Mouse (Mus musculus): ENCODE results near the gene Bdkrb1. TPM values are rescaled to one million over a fixed set of nuclear protein-coding genes. Genes with fewer than 3 reads are reported as not detected.

The Bdkrb1 gene
- polyA plus RNA-seq, 1 experiment from 2014 or later = not detected

DNA sequence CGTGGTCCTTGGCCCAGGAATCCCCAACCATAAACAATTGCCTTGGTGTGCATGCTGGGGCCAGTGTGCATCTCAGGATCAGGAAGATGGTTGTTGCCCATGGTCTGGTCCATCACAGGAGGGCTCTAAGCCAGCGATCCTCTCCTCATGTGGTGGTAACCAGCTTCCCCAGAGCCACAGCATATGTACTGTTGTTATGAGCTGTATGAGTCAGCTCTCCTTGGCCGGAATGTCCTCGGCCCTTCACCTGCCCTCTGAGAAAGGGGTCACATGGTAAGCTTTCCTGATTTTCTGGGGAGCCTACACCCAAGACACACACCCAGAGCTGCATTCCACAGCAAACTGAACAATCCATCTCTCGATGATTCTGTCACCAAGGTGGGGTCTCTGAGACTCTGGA lies 37.7 kb upstream of the Bdkrb1 start:
- Histone ChIP-seq H3K4me3 (replicated peaks; ENCODE audit: low read length) (no peak overlapping the region), H3K4me1 (replicated peaks; ENCODE audit: control insufficient read depth, insufficient read depth, low read length) (peaks cover 18% of the 10 kb centered on the region), H3K27me3 (replicated peaks; ENCODE audit: control insufficient read depth, insufficient read depth, low read length) (peaks cover 24% of the 10 kb centered on the region), H3K4me2 (ENCODE audit: low read length) (no peak overlapping the region), H3K9ac (replicated peaks; ENCODE audit: low read depth, low read length) (no peak overlapping the region), H3K9me3 (ENCODE audit: control insufficient read depth, low read length) (peaks cover 4% of the 10 kb centered on the region; the same call in 1 of the 2 replicates), H3K36me3 (ENCODE audit: control insufficient read depth, insufficient read depth) (no peaks in the 10 kb centered on the region), H3K27ac (ENCODE audit: low read length) (no peak overlapping the region)
- 87% methylated on average over 5 of the region's 5 CpGs for WGBS
- no peak for ATAC-seq

DNA sequence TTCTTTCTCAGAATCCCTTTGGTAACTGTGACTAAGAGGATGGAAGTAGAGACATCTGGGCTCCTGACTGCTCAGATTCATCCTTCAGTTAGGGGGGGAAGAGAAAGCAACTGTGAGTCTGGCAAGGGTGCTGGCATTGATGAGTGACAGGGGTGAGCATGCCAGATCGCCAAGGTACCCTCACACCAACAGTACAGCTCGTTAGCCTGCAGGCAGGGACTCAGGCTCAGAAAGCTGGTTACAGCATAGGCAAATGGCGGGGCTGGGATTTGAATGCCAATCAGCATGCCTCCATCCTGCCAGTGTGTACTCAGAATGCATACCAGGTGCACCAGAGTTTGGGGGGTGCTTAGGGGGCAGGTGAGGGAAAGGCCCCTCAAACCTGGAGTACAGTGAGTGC lies 31.0 kb upstream of the Bdkrb1 start:
- no peaks in the 10 kb centered on the region for H3K36me3 ChIP-seq (ENCODE audit: control insufficient read depth, insufficient read depth)
- no peak overlapping the region for H3K9ac ChIP-seq (replicated peaks; ENCODE audit: low read depth, low read length)
- no peak for ATAC-seq
- H3K27ac ChIP-seq (ENCODE audit: low read length) = no peak overlapping the region
- no peak overlapping the region for H3K4me2 ChIP-seq (ENCODE audit: low read length)
- no peaks in the 10 kb centered on the region for H3K27me3 ChIP-seq (replicated peaks; ENCODE audit: control insufficient read depth, insufficient read depth, low read length)
- peaks cover 2% of the 10 kb centered on the region; the same call in 1 of the 2 replicates for H3K9me3 ChIP-seq (ENCODE audit: control insufficient read depth, low read length)
- 36% methylated on average over 3 of the region's 3 CpGs for WGBS
- no peak overlapping the region for H3K4me3 ChIP-seq (replicated peaks; ENCODE audit: low read length)
- no peaks in the 10 kb centered on the region; the same call in 1 of the 2 replicates for H3K4me1 ChIP-seq (replicated peaks; ENCODE audit: control insufficient read depth, insufficient read depth, low read length)

DNA sequence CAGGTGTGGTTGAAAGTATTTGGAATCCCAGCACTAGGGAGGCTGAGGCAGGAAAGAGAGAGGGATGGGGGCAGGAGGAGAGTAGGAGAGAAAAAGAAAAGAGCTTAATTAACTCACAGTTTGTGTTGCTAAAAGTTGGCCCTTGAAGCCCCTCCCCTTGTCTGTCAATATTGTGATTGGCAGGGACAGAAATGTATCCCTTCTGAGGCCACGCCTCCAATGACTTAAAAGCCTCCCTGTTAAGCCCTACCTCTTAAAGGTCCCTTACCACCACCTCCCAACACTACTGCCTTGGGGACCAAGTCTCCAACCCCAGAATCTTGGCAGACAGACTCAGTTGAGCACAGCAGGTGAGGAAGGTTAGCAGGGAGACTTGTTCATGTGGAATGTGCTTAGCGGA lies 30.3 kb upstream of the Bdkrb1 start:
- H3K27me3 ChIP-seq (replicated peaks; ENCODE audit: control insufficient read depth, insufficient read depth, low read length) = no peaks in the 10 kb centered on the region
- ATAC-seq = no peak
- H3K36me3 ChIP-seq (ENCODE audit: control insufficient read depth, insufficient read depth) = no peaks in the 10 kb centered on the region
- H3K4me3 ChIP-seq (replicated peaks; ENCODE audit: low read length) = no peak overlapping the region
- H3K4me2 ChIP-seq (ENCODE audit: low read length) = no peak overlapping the region
- H3K9me3 ChIP-seq (ENCODE audit: control insufficient read depth, low read length) = no peaks in the 10 kb centered on the region
- no peak overlapping the region for H3K27ac ChIP-seq (ENCODE audit: low read length)
- no peaks in the 10 kb centered on the region; the same call in 1 of the 2 replicates for H3K4me1 ChIP-seq (replicated peaks; ENCODE audit: control insufficient read depth, insufficient read depth, low read length)
- H3K9ac ChIP-seq (replicated peaks; ENCODE audit: low read depth, low read length) = no peak overlapping the region
- 85% methylated on average over 2 of the region's 2 CpGs for WGBS

DNA sequence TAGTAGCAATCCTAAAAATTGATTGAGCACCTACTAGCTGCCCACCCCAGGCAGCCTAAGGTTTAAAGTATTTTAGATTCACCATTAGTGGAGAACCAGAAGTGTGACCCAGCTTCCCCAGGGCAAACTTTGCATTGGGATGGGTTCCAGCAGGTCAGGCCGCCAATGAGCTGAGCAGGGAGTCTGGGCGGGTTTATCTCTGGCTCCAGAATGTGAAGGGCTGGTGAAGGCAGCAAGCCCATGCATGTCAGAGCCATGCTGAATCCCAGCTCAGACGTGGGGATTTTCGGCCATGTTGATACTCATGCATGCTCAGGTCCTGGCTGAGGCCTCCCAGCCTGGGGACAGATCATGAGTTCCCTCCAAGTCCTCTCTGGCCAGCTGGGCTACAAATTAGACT lies 28.5 kb upstream of the Bdkrb1 start:
- Histone ChIP-seq H3K9ac (replicated peaks; ENCODE audit: low read depth, low read length) (no peak overlapping the region), H3K27me3 (replicated peaks; ENCODE audit: control insufficient read depth, insufficient read depth, low read length) (no peaks in the 10 kb centered on the region), H3K36me3 (ENCODE audit: control insufficient read depth, insufficient read depth) (no peaks in the 10 kb centered on the region), H3K4me2 (ENCODE audit: low read length) (no peak overlapping the region), H3K4me1 (replicated peaks; ENCODE audit: control insufficient read depth, insufficient read depth, low read length) (no peaks in the 10 kb centered on the region; the same call in 1 of the 2 replicates), H3K27ac (ENCODE audit: low read length) (no peak overlapping the region), H3K9me3 (ENCODE audit: control insufficient read depth, low read length) (no peaks in the 10 kb centered on the region), H3K4me3 (replicated peaks; ENCODE audit: low read length) (no peak overlapping the region)
- no peak for ATAC-seq
- WGBS = 83% methylated on average over 4 of the region's 4 CpGs

DNA sequence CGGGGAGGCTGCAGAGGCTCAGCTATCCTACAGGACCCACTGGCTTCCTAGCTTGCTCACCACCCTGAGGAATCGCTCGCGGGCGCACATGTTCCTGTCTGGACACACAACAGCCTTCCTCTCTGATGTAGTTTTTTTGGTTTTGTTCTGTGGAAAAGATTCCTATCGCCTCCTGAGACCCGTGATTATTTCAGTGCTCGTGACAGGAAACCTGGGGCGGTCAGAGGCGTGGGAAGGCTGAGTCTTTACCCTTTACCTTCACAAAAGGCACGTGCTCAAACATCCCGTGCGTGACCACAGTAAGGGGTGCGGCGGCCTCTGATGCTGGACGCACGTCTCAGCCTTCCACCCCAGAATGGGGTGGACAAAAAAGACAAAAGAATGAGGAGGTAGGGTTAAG lies 22.4 kb upstream of the Bdkrb1 start:
- Histone ChIP-seq H3K9ac (replicated peaks; ENCODE audit: low read depth, low read length) (no peak overlapping the region), H3K4me1 (replicated peaks; ENCODE audit: control insufficient read depth, insufficient read depth, low read length) (no peaks in the 10 kb centered on the region), H3K36me3 (ENCODE audit: control insufficient read depth, insufficient read depth) (no peaks in the 10 kb centered on the region), H3K27ac (ENCODE audit: low read length) (no peak overlapping the region), H3K9me3 (ENCODE audit: control insufficient read depth, low read length) (no peaks in the 10 kb centered on the region), H3K4me3 (replicated peaks; ENCODE audit: low read length) (no peak overlapping the region), H3K4me2 (ENCODE audit: low read length) (no peak overlapping the region), H3K27me3 (replicated peaks; ENCODE audit: control insufficient read depth, insufficient read depth, low read length) (no peaks in the 10 kb centered on the region)
- 79% methylated on average over 17 of the region's 17 CpGs for WGBS
- no peak for ATAC-seq

DNA sequence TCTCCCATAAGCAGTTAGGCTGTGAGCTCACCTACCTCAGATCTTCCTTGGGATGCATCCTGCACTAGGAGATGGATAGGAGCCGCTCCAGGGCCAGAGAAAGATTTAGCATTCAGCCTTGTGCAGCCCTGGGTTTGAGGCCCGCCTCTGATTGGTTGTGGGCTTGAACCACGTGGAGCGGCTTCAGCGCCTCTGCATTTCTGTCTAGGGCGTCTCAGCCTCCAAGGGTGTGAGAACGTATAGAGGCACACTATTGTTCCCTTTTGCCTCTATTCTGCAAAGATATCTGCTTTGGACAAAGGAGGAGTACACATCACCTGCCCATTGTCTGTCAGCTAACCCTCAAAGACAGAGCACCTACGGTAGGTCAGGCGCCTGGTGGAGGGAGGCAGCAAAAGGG lies 20.4 kb upstream of the Bdkrb1 start:
- H3K27ac ChIP-seq (ENCODE audit: low read length) = no peak overlapping the region
- no peak for ATAC-seq
- 63% methylated on average over 9 of the region's 9 CpGs for WGBS

GRCm38 (mm10) chr12:105583484-105583883 lies 19.4 kb upstream of the Bdkrb1 start:
- H3K9me3 ChIP-seq (ENCODE audit: control insufficient read depth, low read length) = no peaks in the 10 kb centered on the region
- H3K36me3 ChIP-seq (ENCODE audit: control insufficient read depth, insufficient read depth) = no peaks in the 10 kb centered on the region
- H3K9ac ChIP-seq (replicated peaks; ENCODE audit: low read depth, low read length) = no peak overlapping the region
- H3K4me2 ChIP-seq (ENCODE audit: low read length) = no peak overlapping the region
- no peaks in the 10 kb centered on the region for H3K4me1 ChIP-seq (replicated peaks; ENCODE audit: control insufficient read depth, insufficient read depth, low read length)
- H3K27me3 ChIP-seq (replicated peaks; ENCODE audit: control insufficient read depth, insufficient read depth, low read length) = no peaks in the 10 kb centered on the region
- ATAC-seq = 0 out of 2 replicates have a peak, but pooled peaks have one; percentile 31
- 4% methylated on average over 2 of the region's 2 CpGs for WGBS
- no peak overlapping the region for H3K4me3 ChIP-seq (replicated peaks; ENCODE audit: low read length)
- no peak overlapping the region for H3K27ac ChIP-seq (ENCODE audit: low read length)

More for the DNA sequence above, 20.4 kb upstream of the Bdkrb1 start:
- Histone ChIP-seq H3K36me3 (ENCODE audit: control insufficient read depth, insufficient read depth) (no peaks in the 10 kb centered on the region), H3K9me3 (ENCODE audit: control insufficient read depth, low read length) (no peaks in the 10 kb centered on the region), H3K4me2 (ENCODE audit: low read length) (no peak overlapping the region), H3K4me1 (replicated peaks; ENCODE audit: control insufficient read depth, insufficient read depth, low read length) (no peaks in the 10 kb centered on the region), H3K9ac (replicated peaks; ENCODE audit: low read depth, low read length) (no peak overlapping the region), H3K4me3 (replicated peaks; ENCODE audit: low read length) (no peak overlapping the region), H3K27me3 (replicated peaks; ENCODE audit: control insufficient read depth, insufficient read depth, low read length) (no peaks in the 10 kb centered on the region)

DNA sequence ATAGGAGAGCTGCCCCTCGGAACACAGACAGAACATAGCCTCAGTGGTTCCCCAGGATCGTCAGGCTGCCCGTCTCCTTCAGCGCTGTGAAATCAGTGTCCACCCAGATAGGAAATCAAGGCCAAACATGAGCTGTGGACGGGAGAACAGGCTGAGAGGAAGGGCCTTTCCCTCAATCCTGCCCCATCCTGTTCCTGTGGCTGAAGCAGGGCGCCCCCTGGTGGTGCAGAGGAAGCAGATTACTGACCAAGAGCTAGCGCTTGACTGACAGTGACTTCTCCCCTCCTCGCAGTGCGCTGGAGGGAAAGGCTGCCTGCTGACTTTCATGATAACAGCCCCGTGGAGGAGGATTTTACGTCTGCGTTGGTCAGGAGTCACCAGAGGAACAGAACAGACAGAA lies 18.0 kb upstream of the Bdkrb1 start:
- Histone ChIP-seq H3K9me3 (ENCODE audit: control insufficient read depth, low read length) (no peaks in the 10 kb centered on the region), H3K9ac (replicated peaks; ENCODE audit: low read depth, low read length) (no peak overlapping the region), H3K4me2 (ENCODE audit: low read length) (no peak overlapping the region), H3K4me3 (replicated peaks; ENCODE audit: low read length) (no peak overlapping the region), H3K27ac (ENCODE audit: low read length) (no peak overlapping the region), H3K36me3 (ENCODE audit: control insufficient read depth, insufficient read depth) (no peaks in the 10 kb centered on the region), H3K4me1 (replicated peaks; ENCODE audit: control insufficient read depth, insufficient read depth, low read length) (no peaks in the 10 kb centered on the region), H3K27me3 (replicated peaks; ENCODE audit: control insufficient read depth, insufficient read depth, low read length) (no peaks in the 10 kb centered on the region)
- 0 out of 2 replicates have a peak, but pooled peaks have one; percentile 12 for ATAC-seq
- WGBS = 12% methylated on average over 12 of the region's 12 CpGs

DNA sequence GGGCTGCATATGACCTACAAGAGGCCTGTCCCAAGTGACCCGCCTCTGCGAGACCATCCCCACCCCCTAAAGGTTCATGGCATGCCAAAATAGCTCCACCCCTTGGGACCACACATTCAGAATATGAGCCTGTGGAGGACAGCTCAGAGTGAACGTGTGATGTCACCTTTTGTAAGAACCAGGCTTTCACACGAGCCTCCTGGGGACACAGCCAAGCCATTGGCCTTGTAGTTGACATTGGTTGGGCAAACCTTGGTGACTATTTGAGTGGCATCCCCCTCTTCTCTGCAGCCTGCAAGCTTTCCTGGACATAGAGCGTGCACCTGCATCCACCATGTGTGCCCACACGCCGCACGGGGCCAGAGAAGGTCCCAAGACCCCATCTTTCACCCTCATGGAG lies 15.4 kb upstream of the Bdkrb1 start:
- Histone ChIP-seq H3K4me2 (ENCODE audit: low read length) (no peak overlapping the region), H3K36me3 (ENCODE audit: control insufficient read depth, insufficient read depth) (no peaks in the 10 kb centered on the region), H3K9me3 (ENCODE audit: control insufficient read depth, low read length) (no peaks in the 10 kb centered on the region), H3K9ac (replicated peaks; ENCODE audit: low read depth, low read length) (no peak overlapping the region), H3K27ac (ENCODE audit: low read length) (no peak overlapping the region), H3K27me3 (replicated peaks; ENCODE audit: control insufficient read depth, insufficient read depth, low read length) (no peaks in the 10 kb centered on the region), H3K4me1 (replicated peaks; ENCODE audit: control insufficient read depth, insufficient read depth, low read length) (no peaks in the 10 kb centered on the region), H3K4me3 (replicated peaks; ENCODE audit: low read length) (no peak overlapping the region)
- ATAC-seq = no peak
- WGBS = 79% methylated on average over 8 of the region's 8 CpGs

- no peaks in the 10 kb centered on the region for H3K27me3 ChIP-seq (replicated peaks; ENCODE audit: control insufficient read depth, insufficient read depth, low read length)
- H3K4me1 ChIP-seq (replicated peaks; ENCODE audit: control insufficient read depth, insufficient read depth, low read length) = no peaks in the 10 kb centered on the region
- no peaks in the 10 kb centered on the region for H3K9me3 ChIP-seq (ENCODE audit: control insufficient read depth, low read length)
- H3K9ac ChIP-seq (replicated peaks; ENCODE audit: low read depth, low read length) = no peak overlapping the region
- H3K4me2 ChIP-seq (ENCODE audit: low read length) = no peak overlapping the region
- no peaks in the 10 kb centered on the region for H3K36me3 ChIP-seq (ENCODE audit: control insufficient read depth, insufficient read depth)
- no peak overlapping the region for H3K4me3 ChIP-seq (replicated peaks; ENCODE audit: low read length)
- no peak overlapping the region for H3K27ac ChIP-seq (ENCODE audit: low read length)
- WGBS = 83% methylated on average over 7 of the region's 7 CpGs
- no peak for ATAC-seq
Measured at GRCm38 (mm10) chr12:105590786-105591185, 12.1 kb upstream of the Bdkrb1 start.

Measured in forebrain, embryonic 16.5 days (tissue).